ENCODE assay signal across 8 mouse cellular contexts in the genomic region with DNA sequence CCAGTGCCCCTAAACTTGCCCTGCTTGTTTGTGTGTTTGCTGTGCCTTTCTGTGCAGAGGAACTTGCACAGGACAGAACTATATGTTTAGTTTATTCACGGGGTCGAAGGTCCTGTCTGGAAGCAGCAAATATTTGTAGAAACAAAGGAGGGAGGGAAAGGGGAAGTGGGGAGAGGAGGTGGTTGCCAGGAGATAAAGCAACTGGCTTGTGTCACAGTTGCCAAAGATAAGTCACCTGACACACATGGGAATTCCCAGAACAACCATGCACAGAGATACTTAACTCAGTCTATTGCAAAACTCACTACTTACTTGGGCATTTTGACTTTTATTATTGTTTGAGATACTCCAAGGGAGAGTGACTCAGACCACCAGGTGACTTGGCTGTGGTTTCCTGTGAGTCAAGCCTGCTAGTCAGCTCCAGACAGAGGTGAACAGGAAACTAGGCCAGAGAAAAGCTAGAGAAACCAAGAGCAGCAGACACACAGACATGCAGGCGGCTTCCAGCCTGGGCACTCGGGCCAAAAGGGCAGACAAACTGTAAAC.
A peak's percentile ranks its signal among the peaks of the same experiment; 100 is the strongest.
DNase-seq lines count a peak whose midpoint lies in the region; ATAC-seq and TF ChIP-seq lines count a peak whose summit lies in the region.

No protein-coding gene starts in this region.

- no peaks in the 10 kb centered on the region for H3K27me3 ChIP-seq in embryonic facial prominence, embryonic 10.5 days (replicated peaks; ENCODE audit: low read depth, poor library complexity, severe bottlenecking)
- no peaks in the 10 kb centered on the region for H3K27me3 ChIP-seq in intestine, embryonic 14.5 days (replicated peaks; ENCODE audit: control insufficient read depth, insufficient read depth, low read length)
- no peaks in the 10 kb centered on the region for H3K27me3 ChIP-seq in thymus, adult 2 months (ENCODE audit: control insufficient read depth, insufficient read depth, low read length)

- no peak for TF ChIP-seq POLR2A in thymus, adult 2 months (IDR thresholded peaks at IDR 0.05; ENCODE audit: control insufficient read depth, extremely low read depth, insufficient read depth, low read length, poor library complexity)

- peak; percentile 35 for DNase-seq in layer of hippocampus, adult 9-11 months
- DNase-seq in layer of hippocampus, postnatal 10 days (ENCODE audit: low spot score in 2 of 2): no peak
- no peak for DNase-seq in embryonic facial prominence, embryonic 10.5 days (ENCODE audit: low spot score)
- no peak for DNase-seq in intestine, embryonic 14.5 days (ENCODE audit: low spot score)
- DNase-seq in lung, adult 18-20 months: peak; percentile 85 to 90
- peak; percentile 48 for DNase-seq in thymus, adult 2 months
- DNase-seq in layer of hippocampus, adult 18-20 months (ENCODE audit: low spot score in 2 of 2): no peak
- DNase-seq in left cerebral cortex, postnatal 14 days (ENCODE audit: low spot score in 2 of 2): no peak

- no peak for TF ChIP-seq CTCF in thymus, adult 2 months (IDR thresholded peaks at IDR 0.05; ENCODE audit: borderline replicate concordance, control insufficient read depth, extremely low read depth, insufficient read depth, low read length, poor library complexity)

- intact Hi-C loops in left cerebral cortex, postnatal 14 days (cut with DNase I): loop anchor here (10.0 kb wide), 2 partner anchors 158 to 172 kb away; no protein-coding TSS in a partner anchor

- WGBS in embryonic facial prominence, embryonic 10.5 days: 66% methylated on average over 4 of the region's 4 CpGs
- 19% methylated on average over 4 of the region's 4 CpGs for WGBS in intestine, embryonic 14.5 days
- WGBS in thymus, adult 2 months: under 1% methylated on average over 4 of the region's 4 CpGs

- no peak overlapping the region for H3K4me2 ChIP-seq in intestine, embryonic 14.5 days (ENCODE audit: low read length)

- peak; percentile 61 for ATAC-seq in intestine, embryonic 14.5 days (replicated peaks; ENCODE audit: low FRiP score, low TSS enrichment, low read depth)

- no peak overlapping the region for H3K9ac ChIP-seq in intestine, embryonic 14.5 days (ENCODE audit: low read length)

- peaks cover 47% of the 10 kb centered on the region for H3K4me1 ChIP-seq in embryonic facial prominence, embryonic 10.5 days
- peaks cover 21% of the 10 kb centered on the region for H3K4me1 ChIP-seq in intestine, embryonic 14.5 days (replicated peaks; ENCODE audit: control insufficient read depth, insufficient read depth, low read length)
- H3K4me1 ChIP-seq in thymus, adult 2 months (replicated peaks; ENCODE audit: control insufficient read depth, insufficient read depth, low read length): peaks cover 18% of the 10 kb centered on the region

- H3K4me3 ChIP-seq in embryonic facial prominence, embryonic 10.5 days: no peak overlapping the region
- H3K4me3 ChIP-seq in intestine, embryonic 14.5 days (ENCODE audit: low read depth, low read length): no peak overlapping the region
- no peak overlapping the region for H3K4me3 ChIP-seq in thymus, adult 2 months (ENCODE audit: control insufficient read depth, insufficient read depth, low read length)

- no peaks in the 10 kb centered on the region for H3K9me3 ChIP-seq in embryonic facial prominence, embryonic 10.5 days
- no peaks in the 10 kb centered on the region for H3K9me3 ChIP-seq in intestine, embryonic 14.5 days (ENCODE audit: control insufficient read depth, low read length)

- no peaks in the 10 kb centered on the region for H3K36me3 ChIP-seq in embryonic facial prominence, embryonic 10.5 days (replicated peaks)
- no peaks in the 10 kb centered on the region for H3K36me3 ChIP-seq in intestine, embryonic 14.5 days (ENCODE audit: control insufficient read depth, insufficient read depth, low read length)
- H3K36me3 ChIP-seq in thymus, adult 2 months (ENCODE audit: control insufficient read depth, insufficient read depth, low read length): no peaks in the 10 kb centered on the region

- 0 out of 2 replicates have a peak overlapping the region, but pooled peaks have one; percentile 59 for H3K27ac ChIP-seq in embryonic facial prominence, embryonic 10.5 days (replicated peaks)
- peak overlapping the region; percentile 73 for H3K27ac ChIP-seq in intestine, embryonic 14.5 days (ENCODE audit: low read depth)
- H3K27ac ChIP-seq in thymus, adult 2 months (ENCODE audit: control insufficient read depth, insufficient read depth, low read length): peak overlapping the region; percentile 26; the same call in 1 of the 2 replicates

Comparison
In these comparisons a context has a peak if more than half of its experiments do, and no peak if none do; other contexts are left out.
1. DNase-seq: peak in layer of hippocampus, adult 9-11 months (single experiment), lung, adult 18-20 months (2 of 2) and thymus, adult 2 months (single experiment); none in layer of hippocampus, postnatal 10 days (0 of 2), embryonic facial prominence, embryonic 10.5 days (single experiment), intestine, embryonic 14.5 days (single experiment), layer of hippocampus, adult 18-20 months (0 of 2) and left cerebral cortex, postnatal 14 days (0 of 2).
2. Peak in every context shown above with its lines, with median percentiles within 50 percentile points of each other: H3K27ac ChIP-seq.